Mouse (Mus musculus) CH12.LX (cell line): Measurements from ENCODE around the gene R3hdm2. TPM values are rescaled to one million over a fixed set of nuclear protein-coding genes. Genes with fewer than 3 reads are reported as not detected.

Experiments used
- DNase-seq: peaks from one replicate; pipeline ENCODE4 v3.0.0-alpha.2; 2013; ENCODE audit errors: extremely low read depth
- H3K27ac ChIP-seq: 2 replicates; pipeline ENCODE4 v1.5.1; 2012; ENCODE audit warnings: low read depth, mild to moderate bottlenecking, control low read depth, moderate library complexity; ENCODE audit not compliant: insufficient read depth
- H3K27me3 ChIP-seq: replicated peaks from 2 replicates; pipeline ENCODE3; 2012; ENCODE audit warnings: inconsistent platforms
- H3K36me3 ChIP-seq, 2 experiments: replicated peaks in 1 of 2; 2 replicates each; pipeline versions ENCODE3 to v1.6.1; 2012; ENCODE audit warnings: inconsistent platforms in 1 of 2, low read length in 1 of 2, mild to moderate bottlenecking in 1 of 2, mixed read lengths in 1 of 2, moderate library complexity in 1 of 2; ENCODE audit not compliant: control insufficient read depth in 1 of 2, insufficient read depth in 1 of 2
- H3K4me1 ChIP-seq, 2 experiments: 2 replicates each; pipeline ENCODE4 v1.6.1; 2012; ENCODE audit warnings: inconsistent platforms in 1 of 2, moderate library complexity in 1 of 2; ENCODE audit not compliant: insufficient read depth in 2 of 2, control insufficient read depth in 1 of 2
- H3K4me2 ChIP-seq: 2 replicates; pipeline ENCODE4 v1.6.1; 2012; ENCODE audit warnings: low read depth, mild to moderate bottlenecking, control low read depth; ENCODE audit not compliant: poor library complexity, insufficient read depth, severe bottlenecking
- H3K4me3 ChIP-seq, 3 experiments: fragments of 150-350 bp in 1 of 3; sonication (generic) in 1 of 3; replicated peaks in 1 of 3; 2 replicates each; pipeline versions ENCODE3 to v1.5.1; 2011 to 2012; ENCODE audit warnings: low read depth in 2 of 3, low read length in 2 of 3, mild to moderate bottlenecking in 2 of 3, moderate library complexity in 2 of 3, control low read depth in 1 of 3, improper control_type of control experiment in 1 of 3, inconsistent platforms in 1 of 3, mixed read lengths in 1 of 3; ENCODE audit not compliant: poor library complexity in 1 of 3
- H3K79me2 ChIP-seq: replicated peaks from 2 replicates; pipeline ENCODE4 v1.6.1; 2012; ENCODE audit warnings: mild to moderate bottlenecking, moderate library complexity; ENCODE audit not compliant: control insufficient read depth, poor library complexity, insufficient read depth, severe bottlenecking; ENCODE audit errors: extremely low read depth
- H3K9ac ChIP-seq: 2 replicates; pipeline ENCODE4 v1.6.1; 2012; ENCODE audit warnings: low read depth, mild to moderate bottlenecking, control low read depth, moderate library complexity; ENCODE audit not compliant: insufficient read depth
- H3K9me3 ChIP-seq: replicated peaks from 2 replicates; pipeline ENCODE3; 2012; ENCODE audit warnings: low read length, inconsistent platforms, mixed read lengths
- CHD1 ChIP-seq: IDR thresholded peaks from 2 replicates; pipeline ENCODE4 v1.6.1; 2012; ENCODE audit warnings: low read depth, low read length, improper control_type of control experiment, inconsistent platforms
- CHD2 ChIP-seq: IDR thresholded peaks from 2 replicates; pipeline ENCODE4 v1.6.1; 2011; ENCODE audit warnings: low read length, improper control_type of control experiment
- CTCF ChIP-seq, 2 experiments: IDR thresholded peaks in 1 of 2; conservative IDR thresholded peaks in 1 of 2; 2 replicates each; pipeline ENCODE4 v1.5.1; 2011 to 2012; ENCODE audit warnings: low read depth in 2 of 2, low read length in 2 of 2, improper control_type of control experiment in 1 of 2, inconsistent platforms in 1 of 2, mild to moderate bottlenecking in 1 of 2, moderate library complexity in 1 of 2
- ELF1 ChIP-seq: IDR thresholded peaks from 2 replicates; pipeline ENCODE4 v1.6.1; 2014; ENCODE audit warnings: low read depth, mild to moderate bottlenecking, inconsistent platforms, low read length, improper control_type of control experiment
- ETS1 ChIP-seq: conservative IDR thresholded peaks from 2 replicates; pipeline ENCODE4 v1.6.1; 2012; ENCODE audit warnings: low read depth, mild to moderate bottlenecking, inconsistent platforms, low read length, improper control_type of control experiment, moderate library complexity
- HCFC1 ChIP-seq: IDR thresholded peaks from 2 replicates; pipeline ENCODE4 v1.6.1; 2012; ENCODE audit warnings: low read depth, mild to moderate bottlenecking, inconsistent platforms, low read length, improper control_type of control experiment
- IRF4 ChIP-seq: IDR thresholded peaks from 2 replicates; pipeline ENCODE4 v1.6.1; 2014; ENCODE audit warnings: low read depth, mild to moderate bottlenecking, inconsistent platforms, low read length, improper control_type of control experiment
- JUN ChIP-seq: IDR thresholded peaks from 2 replicates; pipeline ENCODE4 v1.6.1; 2011; ENCODE audit warnings: low read depth, mild to moderate bottlenecking, low read length, improper control_type of control experiment, moderate library complexity; ENCODE audit not compliant: insufficient read depth
- JUND ChIP-seq: conservative IDR thresholded peaks from 2 replicates; pipeline ENCODE4 v1.6.1; 2011; ENCODE audit warnings: low read depth, low read length, improper control_type of control experiment
- MAX ChIP-seq: IDR thresholded peaks from 2 replicates; pipeline ENCODE4 v1.6.1; 2011; ENCODE audit warnings: low read length, improper control_type of control experiment
- MAZ ChIP-seq: IDR thresholded peaks from 2 replicates; pipeline ENCODE4 v1.6.1; 2012; ENCODE audit warnings: low read depth, mild to moderate bottlenecking, inconsistent platforms, low read length, improper control_type of control experiment, moderate library complexity
- MEF2A ChIP-seq: IDR thresholded peaks from 2 replicates; pipeline ENCODE4 v1.6.1; 2014; ENCODE audit warnings: low read depth, mild to moderate bottlenecking, inconsistent platforms, low read length, improper control_type of control experiment, borderline replicate concordance
- MXI1 ChIP-seq: IDR thresholded peaks from 2 replicates; pipeline ENCODE4 v1.6.1; 2011; ENCODE audit warnings: mild to moderate bottlenecking, low read depth, low read length, improper control_type of control experiment
- MYC ChIP-seq: IDR thresholded peaks from 2 replicates; pipeline ENCODE4 v1.6.1; 2011; ENCODE audit warnings: low read depth, mild to moderate bottlenecking, improper control_type of control experiment, low read length
- NELFE ChIP-seq: IDR thresholded peaks from 2 replicates; pipeline ENCODE4 v1.6.1; 2011; ENCODE audit warnings: low read depth, low read length, improper control_type of control experiment
- NRF1 ChIP-seq: IDR thresholded peaks from 2 replicates; pipeline ENCODE4 v1.6.1; 2014; ENCODE audit warnings: low read depth, mild to moderate bottlenecking, inconsistent platforms, low read length, improper control_type of control experiment, moderate library complexity
- RAD21 ChIP-seq: IDR thresholded peaks from 2 replicates; pipeline ENCODE4 v1.6.1; 2011; ENCODE audit warnings: low read depth, mild to moderate bottlenecking, low read length, improper control_type of control experiment, moderate library complexity
- SMC3 ChIP-seq: IDR thresholded peaks from 2 replicates; pipeline ENCODE4 v1.6.1; 2011; ENCODE audit warnings: low read depth, low read length, improper control_type of control experiment
- USF2 ChIP-seq: conservative IDR thresholded peaks from 2 replicates; pipeline ENCODE4 v1.6.1; 2011; ENCODE audit warnings: low read depth, low read length, improper control_type of control experiment
- ZC3H11A ChIP-seq: IDR thresholded peaks from 2 replicates; pipeline ENCODE4 v1.6.1; 2012; ENCODE audit warnings: low read depth, mild to moderate bottlenecking, inconsistent platforms, low read length, improper control_type of control experiment
- ZNF384 ChIP-seq: IDR thresholded peaks from 2 replicates; pipeline ENCODE4 v1.6.1; 2012; ENCODE audit warnings: low read depth, low read length, improper control_type of control experiment, inconsistent platforms
- dilution Hi-C: fragments of 300-500 bp; cut with MboI; formaldehyde crosslinking; loops from 2 replicates; pipeline ENCODE4 v1.14.3; 2020; ENCODE audit warnings: low sequenced_read_pairs; ENCODE audit not compliant: extremely low pct_unique_long_range_greater_than_20kb, extremely low pct_ligation_motif_present
- in situ Hi-C: fragments of 300-500 bp; cut with MboI; formaldehyde crosslinking; loops from 3 replicates; pipeline ENCODE4 v1.14.3; 2019; ENCODE audit warnings: low sequenced_read_pairs, low pct_ligation_motif_present, low pct_unique_long_range_greater_than_20kb, mixed read lengths
- polyA plus RNA-seq: library from polyadenylated mRNA; unstranded; fragments of >175 nt; gene quantifications from 2 replicates; pipeline ENCODE4 v1.2.1, GENCODE M21; 2012; ENCODE audit warnings: low read depth; ENCODE audit not compliant: insufficient read length
- total RNA-seq, 2 experiments: library from RNA; depleted of rRNA; stranded (reverse); fragments of 300-350 nt in 1 of 2; fragments of >200 nt in 1 of 2; gene quantifications; 2 replicates each; pipeline ENCODE4 v1.2.3; 2012 to 2014

R3hdm2 gene
- total and polyA plus RNA-seq, 3 experiments: 7.0 to 23.6 (median 8.7) TPM

- Histone ChIP-seq H3K36me3 (peaks cover 15 to 78% of the 10 kb centered on the region in 2 experiments), H3K27me3 (no peaks in the 10 kb centered on the region), H3K9ac (no peak overlapping the region), H3K79me2 (no peaks in the 10 kb centered on the region), H3K4me2 (no peak overlapping the region), H3K27ac (no peak overlapping the region), H3K9me3 (no peaks in the 10 kb centered on the region), H3K4me1 (peaks cover 0 to 10% of the 10 kb centered on the region in 2 experiments; a peak in 2 of 4 replicates), H3K4me3 (no peak overlapping the region)
- DNase-seq: peak; percentile 38
- dilution Hi-C loops: no loop called here
- in situ Hi-C loops: no loop called here
- TF ChIP-seq IRF4 (no peak), ZNF384 (no peak), MAZ (no peak), ELF1 (no peak), MYC (no peak), ETS1 (no peak), RAD21 (peak; percentile 56), ZC3H11A (no peak), JUN (no peak), CTCF (conservative IDR thresholded peaks at IDR 0.05 in 1 of 2, IDR thresholded peaks at IDR 0.05 in 1 of 2; ENCODE audit: low read depth in 2 of 2, low read length in 2 of 2) (peak; percentile 18 to 69; a peak in 3 of 4 replicates), MAX (no peak), MXI1 (no peak), NRF1 (no peak), JUND (no peak), USF2 (no peak), HCFC1 (no peak), CHD2 (no peak), NELFE (no peak), MEF2A (no peak), CHD1 (no peak), SMC3 (peak; percentile 34)
These were observed 99.0 kb downstream of the R3hdm2 start for GRCm38 (mm10) chr10:127479131-127479530.

DNA sequence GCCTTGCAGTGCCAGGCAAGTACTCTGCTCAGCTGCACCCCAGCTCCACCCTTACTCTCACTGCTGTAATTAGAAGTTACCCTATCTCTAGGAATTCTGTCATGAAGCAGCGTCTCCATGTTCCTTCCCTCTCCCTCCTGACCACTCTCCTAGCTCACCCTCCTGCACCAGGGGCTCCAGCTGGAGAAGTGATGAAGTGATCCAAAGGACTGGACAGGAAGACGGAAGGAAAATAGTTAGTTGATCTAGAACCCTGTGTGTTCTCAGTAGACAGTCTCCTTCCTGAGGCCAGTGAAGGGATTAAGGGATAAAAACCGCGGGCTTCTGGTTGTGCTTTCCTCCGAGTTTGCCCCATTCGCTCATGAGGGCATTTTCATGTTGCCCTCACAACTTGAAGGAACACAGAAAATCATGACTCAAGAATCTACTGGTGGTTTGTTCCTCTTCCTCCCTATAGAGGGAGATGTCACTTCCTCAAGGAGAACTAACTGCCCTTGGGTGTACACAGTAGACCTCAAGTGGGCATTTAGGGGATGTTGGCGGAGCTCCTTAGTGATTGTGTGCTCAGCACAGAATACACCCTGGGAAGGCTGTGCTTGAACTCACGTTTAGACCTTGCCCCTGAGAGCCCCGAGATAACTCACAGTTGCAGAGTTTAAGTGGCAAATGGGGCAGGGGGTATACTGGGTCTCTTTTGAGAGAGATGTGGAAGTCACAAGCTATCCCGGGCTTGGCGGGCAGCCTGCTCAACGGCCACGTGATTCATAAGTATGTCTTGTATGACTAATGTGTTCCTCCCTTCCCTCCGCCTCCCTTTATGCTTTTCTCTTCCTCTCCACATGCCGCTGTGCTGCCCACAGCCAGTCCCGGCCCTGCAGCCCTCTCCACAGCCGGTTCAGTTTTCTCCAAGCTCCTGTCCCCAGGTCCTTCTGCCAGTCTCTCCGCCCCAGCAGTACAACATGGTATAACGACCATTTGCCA, 101.0 kb downstream of the R3hdm2 start:
- no peaks in the 10 kb centered on the region for H3K27me3 ChIP-seq
- H3K79me2 ChIP-seq: no peaks in the 10 kb centered on the region
- in situ Hi-C loops: no loop called here
- DNase-seq: peak; percentile 14
- dilution Hi-C loops: no loop called here
- H3K9me3 ChIP-seq: no peaks in the 10 kb centered on the region
- H3K4me2 ChIP-seq: no peak overlapping the region
- TF ChIP-seq NRF1 (no peak), CTCF (conservative IDR thresholded peaks at IDR 0.05 in 1 of 2, IDR thresholded peaks at IDR 0.05 in 1 of 2; ENCODE audit: low read depth in 2 of 2, low read length in 2 of 2) (peak in 1 of 2 experiments; percentile 12; a peak in 1 of 4 replicates)
- no peak overlapping the region for H3K4me3 ChIP-seq
- H3K36me3 ChIP-seq: peaks cover 24 to 82% of the 10 kb centered on the region in 2 experiments
- H3K9ac ChIP-seq: no peak overlapping the region
- no peak overlapping the region for H3K27ac ChIP-seq
- H3K4me1 ChIP-seq: peaks cover under 1 to 10% of the 10 kb centered on the region in 2 experiments; a peak in 3 of 4 replicates
